Mouse (Mus musculus): ENCODE data around the gene Jarid2.

DNA sequence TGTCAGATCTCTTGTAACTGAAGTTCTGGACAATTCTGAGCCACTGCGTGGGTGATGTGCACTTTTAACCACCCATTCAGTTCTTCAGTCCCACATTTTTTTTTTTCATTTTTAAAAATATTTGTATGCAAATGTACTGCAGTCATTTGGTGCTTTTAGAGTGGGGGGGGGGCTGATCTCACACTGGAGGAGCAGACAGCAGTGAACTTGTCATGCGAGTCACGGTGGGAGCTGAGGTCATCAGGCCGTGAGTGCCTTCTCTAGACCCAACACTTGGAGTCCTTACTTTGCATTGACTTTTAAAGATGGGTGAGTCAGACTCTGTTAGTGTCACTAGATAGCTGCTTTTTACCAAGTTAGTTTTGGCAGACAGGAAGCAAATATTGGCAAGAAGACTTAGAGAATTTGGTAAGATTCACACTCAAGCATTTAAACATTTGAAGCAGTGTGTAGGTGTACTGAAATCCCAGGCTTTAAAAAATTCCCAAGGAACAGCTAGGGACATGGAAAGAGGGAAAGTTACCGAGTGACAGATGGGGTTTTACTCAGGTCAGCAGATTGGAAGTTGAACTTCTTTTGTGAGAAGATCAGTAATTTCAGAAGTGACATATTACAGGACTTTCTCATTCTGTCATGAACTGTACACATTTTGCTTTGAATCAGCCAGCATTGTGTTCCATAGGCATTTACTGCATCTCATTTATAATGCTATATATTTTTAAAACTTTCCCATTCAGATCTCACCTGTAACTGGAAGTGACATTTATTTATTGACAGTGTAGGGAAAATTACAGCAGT lies 41.7 kb downstream of the Jarid2 start:
- TF ChIP-seq CTCF (IDR thresholded peaks at IDR 0.05) (no peak), EP300 (IDR thresholded peaks at IDR 0.05) (no peak)

Data from lung, postnatal 0 days (tissue).